Mouse (Mus musculus) cerebellum, postnatal 10 days (tissue): ENCODE measurements at regions not wholly inside any gene's neighbourhood (a gene's known extent, or its start where the extent isn't known, plus 50 kb on each side); places are given as distances from the start of the nearest gene placed in this dataset.

Experiments used
- DNase-seq, 2 experiments: peaks; one replicate each; pipeline ENCODE4 v3.0.0; 2021; ENCODE audit warnings: mixed read lengths in 2 of 2

DNA sequence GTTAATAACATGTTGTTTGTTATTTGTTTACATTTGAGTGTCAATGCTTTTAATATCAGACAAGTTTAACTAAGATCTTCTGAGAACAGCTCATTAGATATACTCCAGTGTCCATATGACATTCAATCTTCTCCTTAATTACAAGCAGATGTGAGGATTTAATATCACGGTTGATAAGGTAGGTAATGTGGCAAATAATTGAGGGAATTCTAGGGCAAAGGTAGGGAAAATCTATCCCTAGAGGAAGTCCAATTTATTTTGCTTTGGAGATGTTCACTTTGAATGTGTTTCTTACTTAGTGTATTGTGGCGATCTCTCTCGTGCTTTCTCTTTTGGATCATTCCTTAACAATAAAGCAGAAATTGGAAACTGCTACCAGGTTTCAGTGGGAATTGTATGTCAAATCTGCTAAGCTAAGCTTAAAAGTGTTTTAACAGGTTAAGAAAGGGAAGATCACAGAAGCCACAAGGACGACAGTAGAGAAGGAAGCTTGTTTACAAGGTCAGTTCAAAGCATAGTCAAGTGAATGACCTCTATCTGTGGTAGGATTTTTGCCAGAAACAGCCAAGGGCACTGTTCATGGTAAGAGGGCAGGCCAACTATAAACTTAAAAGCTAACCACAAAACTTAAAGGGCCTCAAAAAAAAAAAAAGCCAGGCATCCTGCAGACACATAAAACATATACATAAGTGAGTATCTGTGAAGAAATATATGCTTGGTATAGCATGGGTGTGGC lies 282.2 kb upstream of the Xrcc4 start:
- DNase-seq: no peak

GRCm38 (mm10) chr13:90370746-90371414 lies 281.5 kb upstream of the Xrcc4 start:
- no peak for DNase-seq

DNA sequence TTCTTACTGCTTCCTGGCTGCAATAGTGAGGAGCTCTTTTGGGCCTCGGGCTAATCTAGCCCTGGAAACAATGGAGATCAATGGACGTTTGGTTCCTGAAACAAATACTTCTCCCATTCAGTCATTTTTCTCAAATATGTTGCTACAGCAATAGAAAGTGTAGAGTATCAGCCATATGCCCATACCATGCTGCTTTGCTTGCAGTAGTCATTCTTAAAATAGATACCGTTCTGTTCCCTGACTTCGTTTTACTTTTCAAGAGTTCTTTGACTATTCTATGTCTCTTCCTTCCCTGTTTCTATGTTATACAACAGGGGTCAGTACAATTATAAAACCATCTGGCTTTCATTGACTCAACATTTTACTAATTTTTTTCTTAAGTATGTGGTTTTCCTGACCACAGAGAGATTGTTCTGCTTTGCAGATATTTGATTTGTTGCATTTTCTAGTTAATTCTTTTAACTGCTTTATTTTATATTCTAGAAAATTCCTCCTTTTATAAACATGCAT lies 275.2 kb upstream of the Xrcc4 start:
- no peak for DNase-seq

GRCm38 (mm10) chr13:90359861-90360601 lies 270.6 kb upstream of the Xrcc4 start:
- DNase-seq: peak; percentile 18 to 26

GRCm38 (mm10) chr13:90358149-90358548 lies 268.7 kb upstream of the Xrcc4 start:
- no peak for DNase-seq

DNA sequence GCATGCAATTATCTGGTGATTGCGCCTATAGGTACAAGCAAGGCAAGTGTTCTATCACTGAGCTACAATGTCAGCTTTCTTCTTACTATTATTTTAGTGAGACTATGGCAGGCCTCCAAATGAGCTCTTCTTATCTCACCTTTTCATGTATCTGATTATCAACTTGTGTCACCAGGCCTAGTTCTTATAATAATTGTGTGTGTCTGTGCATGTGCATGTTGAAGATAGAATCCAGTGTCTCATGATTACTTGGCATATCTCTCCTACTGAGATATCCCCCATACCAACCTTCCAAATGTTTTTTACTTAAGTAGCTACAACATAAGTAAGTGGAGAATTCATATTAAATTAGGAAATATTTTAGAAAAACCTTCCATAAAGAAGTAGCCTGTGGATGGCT lies 266.2 kb upstream of the Xrcc4 start:
- no peak for DNase-seq

- DNase-seq: peak in 1 of 2 experiments; percentile 4
These were observed 253.4 kb upstream of the Xrcc4 start for GRCm38 (mm10) chr13:90342823-90343222.

DNA sequence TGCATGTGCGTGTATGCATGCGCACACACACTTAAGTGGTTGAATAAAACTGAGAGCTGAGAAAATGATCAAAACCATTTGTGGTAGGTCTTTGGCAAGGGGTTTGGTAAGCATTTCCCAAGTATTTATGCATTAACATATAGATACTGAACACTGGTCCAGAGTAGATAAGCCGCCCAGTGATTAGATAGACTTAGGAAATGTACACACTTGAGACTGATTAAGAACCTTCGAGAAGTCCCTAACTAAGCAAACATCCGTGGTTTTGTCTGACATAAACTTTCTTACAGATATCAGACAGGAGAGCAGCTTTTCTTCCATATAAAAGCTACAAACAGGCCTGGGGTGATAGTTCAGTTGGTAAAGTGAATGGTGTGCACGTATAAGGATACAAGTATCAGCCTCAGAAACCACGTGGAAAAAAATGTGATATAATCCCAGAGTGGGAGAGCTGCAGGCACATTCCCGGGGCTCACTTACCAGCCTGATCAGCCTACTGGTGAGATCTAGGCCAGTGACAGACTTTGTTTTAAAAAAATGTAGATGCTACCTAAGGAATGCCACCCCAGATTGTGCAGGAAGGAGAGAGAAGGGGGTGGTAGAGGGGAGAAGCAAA lies 252.3 kb upstream of the Xrcc4 start:
- DNase-seq: no peak

- DNase-seq: no peak
These were observed 251.3 kb upstream of the Xrcc4 start for GRCm38 (mm10) chr13:90340647-90341160.

GRCm38 (mm10) chr13:90337591-90337990 lies 248.2 kb upstream of the Xrcc4 start:
- DNase-seq: no peak

GRCm38 (mm10) chr13:90335741-90336037 lies 246.3 kb upstream of the Xrcc4 start:
- no peak for DNase-seq

DNA sequence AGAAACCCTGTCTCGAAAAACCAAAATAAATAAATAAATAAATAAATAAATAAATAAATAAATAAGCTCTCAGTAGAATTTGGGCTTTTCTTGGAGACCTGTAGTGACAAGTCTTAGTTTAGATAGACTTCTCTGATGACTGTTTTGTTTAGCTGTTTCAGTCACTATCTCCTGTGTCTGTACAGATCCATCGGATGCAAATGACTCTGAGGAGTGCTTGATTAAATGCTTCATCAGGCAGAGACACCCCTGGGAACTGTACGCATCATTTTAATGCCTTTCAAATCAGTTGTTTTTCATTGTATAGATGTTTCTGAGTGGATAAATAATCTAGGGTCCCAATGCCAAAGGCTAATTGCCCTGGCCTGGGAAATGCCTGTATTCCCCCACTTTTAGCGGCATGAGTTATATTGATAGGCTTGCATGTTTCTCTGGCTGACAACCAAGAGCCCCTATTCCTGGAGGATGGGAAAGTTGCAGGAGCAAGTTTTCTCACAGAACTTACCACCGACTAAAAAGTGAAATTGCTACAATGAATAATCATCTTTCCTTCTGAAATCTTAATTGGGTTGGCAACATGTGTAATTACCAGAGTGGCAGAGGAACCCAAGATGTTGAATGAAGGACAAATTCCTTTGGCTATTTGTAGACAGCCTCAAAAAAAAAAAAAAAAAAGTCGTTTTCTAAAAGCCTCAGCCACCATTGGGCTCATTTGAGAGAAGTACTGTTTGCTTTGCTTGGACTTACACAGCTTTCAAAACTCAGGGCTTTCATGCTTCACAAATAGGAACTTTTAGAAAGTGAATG lies 245.7 kb upstream of the Xrcc4 start:
- no peak for DNase-seq

DNA sequence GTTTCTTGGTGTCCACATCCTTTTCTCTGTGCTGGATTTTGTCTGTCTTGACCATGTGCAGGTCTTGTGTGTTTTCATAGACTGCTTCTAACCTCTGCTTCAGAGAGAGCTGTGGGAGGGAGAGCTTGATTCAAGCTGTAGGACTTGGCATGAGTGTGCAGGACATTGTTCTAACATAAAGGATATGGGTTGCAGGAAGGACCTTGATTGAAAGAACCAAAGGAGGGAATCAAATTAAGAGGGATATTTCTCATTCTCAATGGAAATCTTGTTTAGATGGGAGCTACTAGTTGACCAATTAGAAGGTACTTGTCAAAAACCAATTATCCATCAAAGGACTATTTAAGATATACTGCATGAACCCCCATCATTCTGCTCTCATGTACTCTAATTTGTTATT lies 244.9 kb upstream of the Xrcc4 start:
- no peak for DNase-seq

DNA sequence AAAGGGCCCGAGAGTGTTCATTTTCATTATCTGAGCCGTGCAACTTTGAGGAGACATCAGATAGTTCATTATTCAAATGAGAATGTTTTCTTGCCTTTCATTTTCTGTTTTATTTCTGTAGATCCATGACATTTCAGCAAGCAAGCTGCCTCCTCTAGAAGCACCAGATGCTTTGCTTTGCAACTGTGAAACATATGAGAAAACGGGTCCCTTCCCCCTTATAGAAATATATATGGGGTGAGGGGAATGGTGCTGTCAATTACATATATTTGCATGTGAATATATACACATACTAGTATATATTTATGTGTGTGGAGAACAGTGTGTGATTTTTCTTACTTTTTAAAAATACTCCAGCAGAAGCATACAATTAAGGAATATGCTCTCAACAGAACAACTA lies 235.8 kb upstream of the Xrcc4 start:
- DNase-seq: no peak

DNA sequence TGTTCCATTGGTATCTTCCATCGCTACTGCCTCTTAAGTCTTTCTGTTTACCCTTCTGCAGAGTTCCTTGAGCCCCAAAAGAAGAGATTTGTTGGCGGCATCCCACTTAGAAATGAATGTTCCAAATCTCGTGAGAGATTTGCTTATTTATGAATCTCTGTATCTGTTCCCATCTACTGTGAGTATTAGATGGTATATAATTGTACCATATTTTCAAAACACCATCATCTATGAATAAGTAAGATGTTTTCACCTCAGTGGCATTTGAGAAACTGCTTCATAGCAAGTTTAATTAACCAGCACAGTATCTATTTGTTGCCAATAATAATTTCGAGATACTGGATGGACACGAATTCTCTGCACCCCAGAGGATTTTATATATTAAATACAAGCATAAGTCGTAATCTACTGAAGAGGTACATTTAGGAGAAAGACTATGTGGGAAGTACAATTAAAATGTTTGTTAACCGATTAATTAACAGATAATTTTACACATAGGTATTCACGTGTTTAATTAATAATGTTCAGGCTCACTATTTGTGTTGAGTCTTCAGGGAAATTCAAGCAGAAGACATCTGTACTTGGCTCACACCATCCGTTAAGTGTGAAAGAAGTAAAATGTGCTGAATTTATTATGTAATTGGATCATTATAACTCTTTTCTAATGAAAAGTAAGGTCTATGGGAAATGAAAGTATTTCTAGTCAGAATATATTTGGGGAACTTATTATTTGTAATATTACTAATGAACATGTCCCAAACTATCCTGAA lies 224.0 kb upstream of the Xrcc4 start:
- DNase-seq: no peak

DNA sequence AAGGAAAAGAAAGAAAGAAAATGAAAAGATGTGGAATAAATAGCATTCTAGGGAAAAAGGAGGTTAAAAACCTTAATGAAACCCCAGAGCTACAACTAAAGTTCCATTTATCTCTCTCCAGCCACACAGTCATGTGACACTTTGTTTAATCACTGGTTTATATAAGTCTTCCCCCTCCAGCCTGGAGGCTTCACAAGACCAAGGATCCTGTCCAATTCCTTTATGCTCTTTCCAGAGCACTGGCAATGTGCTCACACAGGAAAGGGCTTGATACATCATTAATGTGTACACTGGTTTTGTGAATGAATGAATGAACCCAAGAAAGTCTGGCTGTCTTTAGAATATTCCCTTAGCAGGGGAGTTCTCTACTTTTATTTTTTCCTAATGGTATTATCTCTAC lies 221.1 kb upstream of the Xrcc4 start:
- DNase-seq: no peak

DNA sequence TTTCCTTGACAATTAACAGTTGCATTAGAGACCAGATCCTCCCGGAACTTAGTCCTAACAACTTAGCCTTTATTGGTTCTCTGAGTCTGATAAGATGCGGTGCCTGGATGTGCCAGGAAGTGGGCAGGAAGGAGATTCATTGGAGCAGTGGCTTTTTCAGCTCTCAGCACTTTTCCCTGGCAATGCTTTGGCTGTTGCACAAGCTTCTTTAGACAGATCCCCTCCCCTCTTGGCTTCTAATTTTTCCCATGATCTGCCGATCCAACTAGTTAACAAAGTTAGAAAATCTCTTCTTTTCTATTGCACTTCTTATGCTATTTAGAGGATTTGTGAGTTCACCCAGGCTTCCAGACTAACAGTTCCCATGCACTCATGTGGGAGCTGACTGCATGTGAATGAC lies 211.1 kb upstream of the Xrcc4 start:
- DNase-seq: no peak

DNA sequence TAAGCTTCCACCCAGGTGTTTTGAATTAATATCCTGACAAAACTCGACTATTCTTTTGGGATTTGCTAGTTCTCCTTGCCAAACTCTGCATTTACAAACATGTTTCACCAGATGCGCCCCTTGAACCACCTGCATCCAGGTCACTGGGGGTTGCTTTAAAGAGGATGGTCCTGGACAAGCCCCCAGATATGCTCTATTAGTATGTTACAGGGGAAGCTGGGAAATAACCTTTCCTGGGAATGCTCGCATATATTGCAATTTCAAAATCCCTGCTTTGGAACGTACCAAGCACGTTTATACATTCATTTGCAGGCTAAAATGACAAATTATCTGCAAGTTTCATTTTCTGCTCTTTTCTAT lies 205.2 kb upstream of the Xrcc4 start:
- no peak for DNase-seq

- DNase-seq: no peak
These were observed 204.6 kb upstream of the Xrcc4 start for GRCm38 (mm10) chr13:90293697-90294647.

DNA sequence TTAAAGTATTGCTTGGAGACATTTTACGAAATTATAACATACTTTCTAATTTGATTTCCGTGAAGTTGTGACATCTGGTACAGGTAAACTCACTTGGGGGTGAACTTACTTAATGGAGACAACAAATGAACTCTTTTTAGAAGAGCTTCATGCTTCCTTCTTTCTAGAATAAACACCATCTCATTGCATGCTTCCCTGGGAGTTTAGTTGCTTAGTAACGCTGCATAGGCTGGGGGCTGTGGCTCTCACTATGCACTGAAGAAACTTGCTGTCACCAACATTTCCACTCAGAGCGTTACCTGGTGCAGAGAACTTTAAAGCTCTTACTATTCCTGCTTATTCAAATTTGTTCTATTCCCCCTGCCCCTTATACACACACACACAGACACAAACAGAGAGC lies 203.5 kb upstream of the Xrcc4 start:
- DNase-seq: no peak
